Mouse (Mus musculus): ENCODE measurements around the gene Rpp38.

Gene Rpp38

GRCm38 (mm10) chr2:3286243-3286642, 46.2 kb downstream of the Rpp38 start:
- no peak for DNase-seq (ENCODE audit: low read depth in 2 of 2, low spot score in 2 of 2)

GRCm38 (mm10) chr2:3285709-3286108, 46.7 kb downstream of the Rpp38 start:
- no peak for DNase-seq (ENCODE audit: low read depth in 2 of 2, low spot score in 2 of 2)

- DNase-seq (ENCODE audit: low read depth in 2 of 2, low spot score in 2 of 2), result no peak
These were observed 47.3 kb downstream of the Rpp38 start for GRCm38 (mm10) chr2:3285181-3285530.

GRCm38 (mm10) chr2:3284473-3285180, 47.8 kb downstream of the Rpp38 start:
- peak; percentile 45 to 51 for DNase-seq (ENCODE audit: low read depth in 2 of 2, low spot score in 2 of 2)

- DNase-seq (ENCODE audit: low read depth in 2 of 2, low spot score in 2 of 2), result peak; percentile 98 to 99
These were observed 48.6 kb downstream of the Rpp38 start, which contains the start of gene Nmt2 for GRCm38 (mm10) chr2:3283602-3284472. TSS of gene Nmt2 (plus strand) at chr2:3284212.

- DNase-seq (ENCODE audit: low read depth in 2 of 2, low spot score in 2 of 2), result peak in 1 of 2 experiments; percentile 3
These were observed 49.4 kb downstream of the Rpp38 start for GRCm38 (mm10) chr2:3282866-3283601.

GRCm38 (mm10) chr2:3281311-3281710, 51.1 kb downstream of the Rpp38 start:
- no peak for DNase-seq (ENCODE audit: low read depth in 2 of 2, low spot score in 2 of 2)

Measured in CD8-positive naive resting alpha-beta T cell, adult 2 months (primary cell).